Mouse (Mus musculus) lung, postnatal 10 days (tissue): ENCODE results near the gene Ndc1.

Experiments used
- DNase-seq: peaks from one replicate; pipeline ENCODE4 v3.0.0; 2021

Ndc1 gene

DNA sequence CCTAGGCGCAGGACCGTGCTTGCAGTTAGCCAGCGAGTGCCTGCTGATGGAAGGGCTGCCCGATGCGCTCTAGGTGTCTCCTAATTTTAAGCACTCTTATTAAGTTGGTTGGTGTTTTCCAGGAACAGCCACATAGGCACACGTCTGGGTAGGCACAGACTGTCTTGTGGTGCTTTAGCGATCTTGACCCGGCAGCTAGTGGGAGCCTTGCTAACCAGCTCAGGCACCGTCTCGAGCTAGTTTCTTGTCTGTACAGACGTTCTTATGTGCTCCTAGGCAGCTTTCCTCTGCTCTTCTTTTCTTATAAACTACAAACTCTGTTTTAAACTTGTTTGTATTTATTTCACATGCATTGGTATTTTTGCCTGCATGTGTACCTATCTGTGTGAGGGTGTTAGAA, 76.0 kb downstream of the Ndc1 start:
- no peak for DNase-seq

DNA sequence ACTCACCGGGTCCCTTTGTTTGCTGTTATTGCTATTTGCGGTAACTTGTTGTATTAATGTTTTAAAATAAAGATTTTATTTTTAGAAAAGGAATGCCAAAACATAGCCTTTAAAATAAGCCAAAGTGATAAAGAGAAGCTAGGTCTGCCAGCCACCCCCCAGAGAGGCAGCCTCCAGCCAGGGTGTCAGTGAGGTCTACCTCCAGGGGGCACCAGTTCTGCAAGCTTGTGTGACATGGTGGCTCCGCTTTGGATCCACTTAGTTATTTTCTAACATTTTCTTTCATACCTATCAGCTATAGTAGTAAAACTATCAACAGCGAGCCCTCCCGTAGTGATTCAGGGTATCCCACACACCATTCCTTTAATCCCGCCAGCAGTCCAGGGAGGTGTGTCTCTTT, 80.9 kb downstream of the Ndc1 start:
- DNase-seq = peak; percentile 46

DNA sequence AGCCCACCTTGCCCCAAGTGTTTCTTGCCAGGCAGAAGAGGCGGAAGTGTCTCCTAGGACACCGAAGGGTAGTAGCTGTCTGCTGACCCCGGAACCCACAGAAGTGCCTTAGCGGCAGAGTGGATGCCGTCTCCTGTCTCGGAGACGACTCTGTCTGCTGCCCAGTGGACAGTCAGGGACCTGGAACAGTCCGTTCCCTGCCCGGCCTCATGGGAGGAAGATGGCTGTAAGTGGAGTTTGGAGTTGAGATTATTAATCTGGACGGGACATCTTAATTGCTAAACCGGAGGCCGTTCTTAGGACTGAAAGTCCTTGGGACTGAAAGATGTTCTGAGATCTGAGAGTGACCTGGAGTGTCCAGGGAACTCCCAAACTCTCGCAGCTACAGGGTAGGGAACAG, 81.9 kb downstream of the Ndc1 start:
- no peak for DNase-seq

GRCm38 (mm10) chr4:107452266-107453015, 84.9 kb downstream of the Ndc1 start:
- DNase-seq = no peak

DNA sequence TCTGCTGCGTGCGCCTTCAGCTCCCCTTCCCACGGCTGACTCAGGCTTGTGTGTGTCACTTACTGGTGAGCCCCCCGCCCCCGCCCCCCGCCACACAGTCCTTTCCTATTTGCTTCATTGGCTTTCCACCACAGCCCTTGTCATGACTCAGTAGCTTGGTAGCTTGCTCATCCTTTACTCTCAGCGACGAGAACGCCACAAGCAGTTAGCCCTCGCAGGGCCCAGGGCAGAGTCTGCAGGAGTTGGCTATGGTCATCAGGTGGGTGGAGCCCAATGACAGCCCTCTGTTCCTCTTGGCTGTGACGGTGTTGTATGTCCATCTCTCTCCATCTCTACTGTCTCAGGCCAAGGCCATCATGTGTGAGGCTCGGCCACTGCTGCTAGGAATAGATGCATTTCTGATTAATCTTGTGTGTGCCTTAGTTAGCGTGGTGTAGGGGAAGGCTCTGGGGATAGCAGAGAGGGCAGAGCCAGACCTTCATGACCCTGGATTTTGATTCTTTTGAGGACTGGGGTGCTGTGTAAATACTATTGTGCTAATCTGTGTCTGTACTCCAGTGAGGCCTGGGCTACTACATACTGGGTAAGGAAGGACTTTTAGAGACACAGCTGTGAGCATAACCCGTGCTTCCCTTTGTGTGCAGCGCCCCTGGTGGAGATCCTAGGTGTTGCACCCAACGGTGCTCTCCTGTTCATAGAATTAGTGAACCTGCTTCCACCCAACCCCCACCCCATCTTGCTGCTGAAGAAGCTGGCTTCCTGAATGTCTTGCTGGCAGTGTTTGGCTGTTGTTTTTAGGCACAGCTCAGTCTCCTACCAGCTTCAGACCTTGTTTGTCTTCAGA, 85.8 kb downstream of the Ndc1 start:
- DNase-seq = peak; percentile 93

GRCm38 (mm10) chr4:107457602-107458001, 90.0 kb downstream of the Ndc1 start:
- DNase-seq = no peak

DNA sequence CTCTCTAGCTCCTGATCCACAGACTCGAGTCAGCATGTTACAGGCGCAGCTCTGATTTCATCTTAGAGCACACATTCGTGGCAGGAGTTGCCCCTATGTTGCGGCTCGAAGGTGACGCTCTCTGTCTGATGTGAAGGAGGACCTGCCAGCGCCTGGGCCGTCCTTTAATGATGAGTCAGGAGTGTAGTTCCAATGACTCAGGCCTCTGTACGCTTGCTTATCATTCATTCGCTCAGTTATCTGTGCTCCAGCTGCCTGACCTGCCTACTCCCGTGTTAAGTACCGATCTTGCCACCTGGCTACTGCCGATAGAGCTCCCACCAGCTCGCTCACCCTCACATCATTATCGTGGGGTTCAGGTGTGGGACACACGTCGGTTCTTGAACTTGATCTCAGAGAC, 91.3 kb downstream of the Ndc1 start:
- DNase-seq = no peak

DNA sequence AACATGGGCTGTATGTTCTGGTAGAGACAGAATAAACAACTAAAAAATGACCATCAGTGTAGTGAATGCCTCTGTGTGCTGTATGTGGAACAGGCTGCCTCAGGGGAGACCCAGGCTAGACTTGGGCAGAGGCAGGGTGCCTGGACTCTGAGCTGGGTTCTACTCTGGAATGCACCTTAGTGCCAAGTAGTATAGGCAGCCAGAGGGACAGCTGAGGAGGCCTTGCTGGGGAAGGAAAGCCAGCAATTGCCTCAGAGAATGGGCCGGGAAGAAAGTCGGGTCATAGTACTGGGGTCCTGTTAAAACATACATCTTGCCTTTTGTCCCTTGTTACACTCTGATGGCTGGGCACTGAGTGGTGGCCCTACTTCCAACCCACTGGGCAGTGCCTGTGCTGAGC, 91.9 kb downstream of the Ndc1 start:
- DNase-seq = no peak

- no peak for DNase-seq
Observed at GRCm38 (mm10) chr4:107460468-107460867, 92.9 kb downstream of the Ndc1 start.
